Mouse (Mus musculus): ENCODE measurements around the gene Csrp2.

- TF ChIP-seq CTCF (IDR thresholded peaks at IDR 0.05; ENCODE audit: low read depth): no peak
- no peak for TF ChIP-seq EP300 (IDR thresholded peaks at IDR 0.05; ENCODE audit: low read depth)
Measured at GRCm38 (mm10) chr10:110877851-110878250, 41.7 kb upstream of the Csrp2 start.
